Mouse (Mus musculus): Measurements from ENCODE around the gene Dnajc16. TPM values are rescaled to one million over a fixed set of nuclear protein-coding genes. Genes with fewer than 3 reads are reported as not detected.

Gene Dnajc16
- polyA plus RNA-seq, 1 experiment from 2014 or later: 4.6 TPM

GRCm38 (mm10) chr4:141729266-141729665 is 61.5 kb downstream of the Dnajc16 start:
- DNase-seq (ENCODE audit: low spot score): no peak
- Histone ChIP-seq H3K4me3 (no peak overlapping the region), H3K27me3 (ENCODE audit: low read depth, poor library complexity, severe bottlenecking) (peaks cover 10% of the 10 kb centered on the region; the same call in 1 of the 2 replicates), H3K27ac (no peak overlapping the region), H3K4me1 (peaks cover under 1% of the 10 kb centered on the region; the same call in 1 of the 2 replicates), H3K36me3 (no peaks in the 10 kb centered on the region), H3K9me3 (replicated peaks) (no peaks in the 10 kb centered on the region)
- 88% methylated on average over 3 of the region's 3 CpGs for WGBS

GRCm38 (mm10) chr4:141725738-141726137 is 65.0 kb downstream of the Dnajc16 start:
- 57% methylated on average over 3 of the region's 3 CpGs for WGBS
- Histone ChIP-seq H3K4me1 (peaks cover 20% of the 10 kb centered on the region), H3K4me3 (no peak overlapping the region), H3K27ac (no peak overlapping the region), H3K27me3 (ENCODE audit: low read depth, poor library complexity, severe bottlenecking) (peaks cover 4% of the 10 kb centered on the region; the same call in 1 of the 2 replicates), H3K36me3 (peaks cover 5% of the 10 kb centered on the region), H3K9me3 (replicated peaks) (no peaks in the 10 kb centered on the region)
- DNase-seq (ENCODE audit: low spot score): no peak

GRCm38 (mm10) chr4:141725277-141725676 is 65.5 kb downstream of the Dnajc16 start:
- peaks cover 20% of the 10 kb centered on the region for H3K4me1 ChIP-seq
- H3K27me3 ChIP-seq (ENCODE audit: low read depth, poor library complexity, severe bottlenecking): no peaks in the 10 kb centered on the region
- 85% methylated on average over 5 of the region's 5 CpGs for WGBS
- no peak overlapping the region for H3K4me3 ChIP-seq
- no peak for DNase-seq (ENCODE audit: low spot score)
- peaks cover 9% of the 10 kb centered on the region for H3K36me3 ChIP-seq
- no peak overlapping the region for H3K27ac ChIP-seq
- H3K9me3 ChIP-seq (replicated peaks): no peaks in the 10 kb centered on the region

GRCm38 (mm10) chr4:141724594-141724993 is 66.1 kb downstream of the Dnajc16 start:
- 70% methylated on average over 11 of the region's 11 CpGs for WGBS
- H3K36me3 ChIP-seq: peaks cover 16% of the 10 kb centered on the region
- peaks cover 20% of the 10 kb centered on the region for H3K4me1 ChIP-seq
- H3K27me3 ChIP-seq (ENCODE audit: low read depth, poor library complexity, severe bottlenecking): no peaks in the 10 kb centered on the region
- H3K27ac ChIP-seq: no peak overlapping the region
- H3K9me3 ChIP-seq (replicated peaks): no peaks in the 10 kb centered on the region
- DNase-seq (ENCODE audit: low spot score): no peak
- H3K4me3 ChIP-seq: no peak overlapping the region

GRCm38 (mm10) chr4:141723673-141724068 is 67.1 kb downstream of the Dnajc16 start:
- Histone ChIP-seq H3K27me3 (ENCODE audit: low read depth, poor library complexity, severe bottlenecking) (no peaks in the 10 kb centered on the region), H3K36me3 (peaks cover 20% of the 10 kb centered on the region), H3K4me1 (peaks cover 20% of the 10 kb centered on the region), H3K27ac (peak overlapping the region; percentile 95), H3K4me3 (peak overlapping the region; percentile 100), H3K9me3 (replicated peaks) (no peaks in the 10 kb centered on the region)
- 14% methylated on average over 13 of the region's 13 CpGs for WGBS
- peak; percentile 45 for DNase-seq (ENCODE audit: low spot score)

GRCm38 (mm10) chr4:141722731-141723672 is 67.7 kb downstream of the Dnajc16 start, which contains the start of gene Ddi2:
TSS of gene Ddi2 (minus strand) at chr4:141723419.
- no peaks in the 10 kb centered on the region for H3K27me3 ChIP-seq (ENCODE audit: low read depth, poor library complexity, severe bottlenecking)
- DNase-seq (ENCODE audit: low spot score): peak; percentile 92
- H3K27ac ChIP-seq: peak within 1 kb of the TSS; percentile 95
- H3K4me3 ChIP-seq: peak within 1 kb of the TSS; percentile 100
- under 1% methylated on average over 104 of the region's 105 CpGs for WGBS
- H3K4me1 ChIP-seq: peaks cover 20% of the 10 kb centered on the region
- H3K36me3 ChIP-seq: peaks cover 25% of the 10 kb centered on the region
- H3K9me3 ChIP-seq (replicated peaks): no peaks in the 10 kb centered on the region

GRCm38 (mm10) chr4:141721961-141722360 is 68.8 kb downstream of the Dnajc16 start:
- no peak overlapping the region for H3K27ac ChIP-seq
- 83% methylated on average over 6 of the region's 6 CpGs for WGBS

GRCm38 (mm10) chr4:141720761-141721523 is 69.8 kb downstream of the Dnajc16 start:
- H3K36me3 ChIP-seq: peaks cover 41% of the 10 kb centered on the region
- peaks cover 23% of the 10 kb centered on the region for H3K4me1 ChIP-seq
- peak overlapping the region; percentile 100; the same call in 1 of the 2 replicates for H3K4me3 ChIP-seq
- H3K27me3 ChIP-seq (ENCODE audit: low read depth, poor library complexity, severe bottlenecking): no peaks in the 10 kb centered on the region
- WGBS: 86% methylated on average over 6 of the region's 6 CpGs
- no peaks in the 10 kb centered on the region for H3K9me3 ChIP-seq (replicated peaks)
- H3K27ac ChIP-seq: no peak overlapping the region
- DNase-seq (ENCODE audit: low spot score): no peak

More at GRCm38 (mm10) chr4:141721961-141722360, 68.8 kb downstream of the Dnajc16 start:
- peak overlapping the region; percentile 100 for H3K4me3 ChIP-seq
- DNase-seq (ENCODE audit: low spot score): no peak
- peaks cover 36% of the 10 kb centered on the region for H3K36me3 ChIP-seq
- H3K9me3 ChIP-seq (replicated peaks): no peaks in the 10 kb centered on the region
- no peaks in the 10 kb centered on the region for H3K27me3 ChIP-seq (ENCODE audit: low read depth, poor library complexity, severe bottlenecking)
- peaks cover 20% of the 10 kb centered on the region for H3K4me1 ChIP-seq

- WGBS: 93% methylated on average over 1 of the region's 1 CpGs
- no peak for DNase-seq (ENCODE audit: low spot score)
- H3K36me3 ChIP-seq: peaks cover 41% of the 10 kb centered on the region
- H3K9me3 ChIP-seq (replicated peaks): no peaks in the 10 kb centered on the region
- no peak overlapping the region for H3K4me3 ChIP-seq
- H3K4me1 ChIP-seq: peaks cover 38% of the 10 kb centered on the region
- H3K27me3 ChIP-seq (ENCODE audit: low read depth, poor library complexity, severe bottlenecking): no peaks in the 10 kb centered on the region
- no peak overlapping the region for H3K27ac ChIP-seq
Observed at GRCm38 (mm10) chr4:141719304-141719703, 71.4 kb downstream of the Dnajc16 start.

GRCm38 (mm10) chr4:141717633-141718032 is 73.1 kb downstream of the Dnajc16 start:
- 91% methylated on average over 4 of the region's 4 CpGs for WGBS
- H3K36me3 ChIP-seq: peaks cover 55% of the 10 kb centered on the region

GRCm38 (mm10) chr4:141715027-141715426 is 75.7 kb downstream of the Dnajc16 start:
- Histone ChIP-seq H3K27ac (peak overlapping the region; percentile 36; the same call in 1 of the 2 replicates), H3K9me3 (replicated peaks) (no peaks in the 10 kb centered on the region), H3K4me1 (peaks cover 28% of the 10 kb centered on the region), H3K4me3 (no peak overlapping the region; the same call in 1 of the 2 replicates), H3K27me3 (ENCODE audit: low read depth, poor library complexity, severe bottlenecking) (no peaks in the 10 kb centered on the region), H3K36me3 (peaks cover 70% of the 10 kb centered on the region)
- WGBS: 48% methylated on average over 2 of the region's 2 CpGs
- DNase-seq (ENCODE audit: low spot score): peak; percentile 40

More at GRCm38 (mm10) chr4:141717633-141718032, 73.1 kb downstream of the Dnajc16 start:
- Histone ChIP-seq H3K27me3 (ENCODE audit: low read depth, poor library complexity, severe bottlenecking) (no peaks in the 10 kb centered on the region), H3K27ac (no peak overlapping the region), H3K9me3 (replicated peaks) (no peaks in the 10 kb centered on the region), H3K4me1 (peaks cover 42% of the 10 kb centered on the region), H3K4me3 (no peak overlapping the region)
- no peak for DNase-seq (ENCODE audit: low spot score)

- H3K4me1 ChIP-seq: peaks cover 28% of the 10 kb centered on the region
- no peak for DNase-seq (ENCODE audit: low spot score)
- peaks cover 75% of the 10 kb centered on the region for H3K36me3 ChIP-seq
- H3K4me3 ChIP-seq: no peak overlapping the region
- no peaks in the 10 kb centered on the region for H3K27me3 ChIP-seq (ENCODE audit: low read depth, poor library complexity, severe bottlenecking)
- H3K9me3 ChIP-seq (replicated peaks): no peaks in the 10 kb centered on the region
- 67% methylated on average over 5 of the region's 5 CpGs for WGBS
- no peak overlapping the region for H3K27ac ChIP-seq
Observed at GRCm38 (mm10) chr4:141713598-141714142, 77.1 kb downstream of the Dnajc16 start.

Measured in limb, embryonic 10.5 days (tissue).